Mouse (Mus musculus): ENCODE data around the gene Tsg101. TPM values are rescaled to one million over a fixed set of nuclear protein-coding genes. Genes with fewer than 3 reads are reported as not detected.
"Not testable (repeated sequence)": the region's sequence is repeated elsewhere in the genome, so short reads cannot be mapped to it uniquely, and the experiment has no call there.

Gene Tsg101
- total and polyA plus RNA-seq, 2 experiments from 2014 or later, result 105 to 279 TPM

DNA sequence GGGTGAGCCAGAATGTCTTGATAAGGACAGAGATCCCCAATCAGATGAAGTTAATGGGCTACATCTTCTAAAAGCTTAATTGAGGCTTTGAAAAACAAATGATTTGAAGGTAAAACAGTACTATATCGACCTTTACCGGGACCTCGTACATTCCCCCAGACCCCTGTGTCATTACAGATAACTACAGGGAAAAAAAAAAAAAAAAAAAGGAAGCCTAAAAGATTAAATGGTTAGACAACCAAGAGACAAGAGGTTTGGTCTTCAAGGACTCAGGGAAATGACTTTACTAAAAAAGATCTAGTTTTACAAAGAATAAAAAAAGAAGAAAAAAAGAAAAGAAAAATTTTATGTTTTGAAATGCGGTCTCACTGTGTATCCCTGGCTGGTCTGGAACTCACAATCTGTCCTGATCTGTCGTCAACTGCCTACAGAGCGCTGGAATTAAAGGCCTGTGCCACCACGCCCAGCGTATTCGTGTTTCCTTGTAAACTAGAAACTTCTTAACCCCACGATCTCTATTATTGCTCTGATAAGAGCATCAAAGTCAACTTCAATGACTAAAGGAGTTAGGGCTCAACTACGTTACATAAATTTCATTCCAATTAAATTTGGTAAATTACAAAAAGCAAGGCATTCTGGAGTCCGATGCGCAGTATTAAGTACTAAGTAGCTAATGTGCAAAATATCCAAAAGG lies 944 bp downstream of the Tsg101 start:
- WGBS, result 20% methylated on average over 13 of the region's 13 CpGs

DNA sequence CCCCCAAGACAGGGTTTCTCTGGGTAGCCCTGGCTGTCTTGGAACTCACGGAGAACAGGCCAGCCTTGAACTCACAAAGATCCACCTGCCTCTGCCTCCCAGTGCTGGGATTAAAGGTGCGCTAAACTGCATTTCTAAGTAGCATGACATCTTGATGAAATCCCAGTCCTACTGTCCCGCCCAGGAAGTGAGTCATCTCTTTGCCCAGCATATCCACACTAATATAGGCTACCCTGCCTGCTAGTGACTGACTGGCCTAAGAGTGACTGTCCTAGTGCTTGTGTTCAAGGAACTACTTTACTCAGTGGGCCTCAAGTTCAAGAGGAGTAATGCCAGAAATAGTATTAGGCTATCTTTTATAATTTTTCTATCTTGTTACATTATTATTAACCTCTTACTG lies 3.4 kb downstream of the Tsg101 start:
- ATAC-seq (no peak), DNase-seq (ENCODE audit: low spot score) (no peak)
- H3K36me3 ChIP-seq (ENCODE audit: insufficient read depth, low read length), result peaks cover 14% of the 10 kb centered on the region; the same call in 1 of the 2 replicates
- no peaks in the 10 kb centered on the region for H3K4me1 ChIP-seq (ENCODE audit: insufficient read depth, low read length)
- H3K9ac ChIP-seq (replicated peaks; ENCODE audit: low read length), result no peak overlapping the region
- H3K9me3 ChIP-seq (ENCODE audit: low read length), result no peaks in the 10 kb centered on the region
- no peaks in the 10 kb centered on the region for H3K27me3 ChIP-seq (ENCODE audit: insufficient read depth, low read length)
- TF ChIP-seq CTCF (IDR thresholded peaks at IDR 0.05; ENCODE audit: low read depth), result no peak
- H3K4me3 ChIP-seq (ENCODE audit: low read length), result no peak overlapping the region
- H3K4me2 ChIP-seq (ENCODE audit: low read depth, low read length), result no peak overlapping the region
- WGBS, result 93% methylated on average over 3 of the region's 3 CpGs
- no peak overlapping the region for H3K27ac ChIP-seq

More for the DNA sequence above, 944 bp downstream of the Tsg101 start:
- no peaks in the 10 kb centered on the region; the same call in 1 of the 2 replicates for H3K36me3 ChIP-seq (ENCODE audit: insufficient read depth, low read length)
- no peak for TF ChIP-seq CTCF (IDR thresholded peaks at IDR 0.05; ENCODE audit: low read depth)
- DNase-seq (ENCODE audit: low spot score), result peak; percentile 18
- H3K27ac ChIP-seq, result peak overlapping the region; percentile 95
- ATAC-seq, result no peak
- H3K4me3 ChIP-seq (ENCODE audit: low read length), result peak overlapping the region; percentile 81
- H3K9ac ChIP-seq (replicated peaks; ENCODE audit: low read length), result peak overlapping the region; percentile 89
- H3K27me3 ChIP-seq (ENCODE audit: insufficient read depth, low read length), result no peaks in the 10 kb centered on the region
- no peaks in the 10 kb centered on the region for H3K4me1 ChIP-seq (ENCODE audit: insufficient read depth, low read length)
- no peaks in the 10 kb centered on the region for H3K9me3 ChIP-seq (ENCODE audit: low read length)
- H3K4me2 ChIP-seq (ENCODE audit: low read depth, low read length), result peak overlapping the region; percentile 77

DNA sequence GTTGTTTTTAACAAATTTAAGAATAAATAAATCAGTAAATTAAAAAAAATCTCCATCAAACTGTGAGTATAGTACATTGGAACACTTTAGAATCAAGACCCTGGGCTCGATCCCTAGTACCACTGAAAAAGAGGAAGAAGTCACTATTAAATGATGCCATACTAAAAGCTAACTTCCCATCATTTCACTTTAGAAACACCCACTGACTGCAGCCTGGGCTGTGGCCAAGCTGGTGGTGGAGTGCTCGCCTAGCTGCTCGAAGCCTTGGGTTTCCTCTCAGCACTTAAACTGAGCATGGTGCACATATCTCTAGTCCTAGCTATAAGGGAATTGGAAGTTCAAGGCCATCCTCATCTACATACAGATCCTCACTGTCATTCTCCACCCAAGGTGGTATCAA lies 8.5 kb downstream of the Tsg101 start:
- Histone ChIP-seq H3K36me3 (ENCODE audit: insufficient read depth, low read length) (peaks cover 53% of the 10 kb centered on the region), H3K4me1 (ENCODE audit: insufficient read depth, low read length) (no peaks in the 10 kb centered on the region), H3K4me3 (ENCODE audit: low read length) (no peak overlapping the region), H3K4me2 (ENCODE audit: low read depth, low read length) (no peak overlapping the region), H3K9me3 (ENCODE audit: low read length) (no peaks in the 10 kb centered on the region), H3K27ac (no peak overlapping the region), H3K27me3 (ENCODE audit: insufficient read depth, low read length) (no peaks in the 10 kb centered on the region), H3K9ac (replicated peaks; ENCODE audit: low read length) (no peak overlapping the region)
- ATAC-seq (no peak), DNase-seq (ENCODE audit: low spot score) (no peak)
- TF ChIP-seq CTCF (IDR thresholded peaks at IDR 0.05; ENCODE audit: low read depth), result no peak
- WGBS, result 97% methylated on average over 3 of the region's 3 CpGs

- H3K9me3 ChIP-seq (ENCODE audit: low read length), result no peaks in the 10 kb centered on the region
- H3K9ac ChIP-seq (replicated peaks; ENCODE audit: low read length), result no peak overlapping the region
- TF ChIP-seq CTCF (IDR thresholded peaks at IDR 0.05; ENCODE audit: low read depth), result no peak
- H3K27ac ChIP-seq, result no peak overlapping the region
- peaks cover 28% of the 10 kb centered on the region for H3K36me3 ChIP-seq (ENCODE audit: insufficient read depth, low read length)
- H3K4me3 ChIP-seq (ENCODE audit: low read length), result no peak overlapping the region
- H3K4me1 ChIP-seq (ENCODE audit: insufficient read depth, low read length), result no peaks in the 10 kb centered on the region
- H3K27me3 ChIP-seq (ENCODE audit: insufficient read depth, low read length), result no peaks in the 10 kb centered on the region
- no peak for DNase-seq (ENCODE audit: low spot score)
- no peak overlapping the region for H3K4me2 ChIP-seq (ENCODE audit: low read depth, low read length)
- ATAC-seq, result no peak
- WGBS, result 93% methylated on average over 3 of the region's 3 CpGs
Observed at GRCm38 (mm10) chr7:46899343-46899742, 20.4 kb downstream of the Tsg101 start.

DNA sequence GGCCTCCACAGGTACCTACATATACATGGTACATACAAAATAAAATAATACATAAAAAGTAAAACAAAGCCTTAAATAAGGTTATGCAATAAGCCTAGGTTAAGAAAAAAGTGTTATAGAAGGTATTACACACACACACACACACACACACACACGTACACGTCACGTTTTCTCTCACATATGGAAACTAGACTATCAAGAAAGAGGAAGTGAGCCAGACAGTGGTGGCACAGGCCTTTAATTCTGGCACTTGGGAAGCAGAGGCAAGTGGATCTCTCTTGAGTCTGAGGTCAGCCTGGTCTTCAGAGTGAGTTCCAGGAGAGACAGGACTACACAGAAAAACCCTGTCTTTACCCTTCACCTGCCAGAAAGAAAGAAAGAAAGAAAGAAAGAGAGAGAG lies 24.3 kb downstream of the Tsg101 start:
- peaks cover 55% of the 10 kb centered on the region for H3K36me3 ChIP-seq (ENCODE audit: insufficient read depth, low read length)
- H3K4me3 ChIP-seq (ENCODE audit: low read length), result no peak overlapping the region
- DNase-seq (ENCODE audit: low spot score) (no peak), ATAC-seq (no peak)
- no peaks in the 10 kb centered on the region for H3K4me1 ChIP-seq (ENCODE audit: insufficient read depth, low read length)
- 88% methylated on average over 3 of the region's 3 CpGs for WGBS
- H3K4me2 ChIP-seq (ENCODE audit: low read depth, low read length), result no peak overlapping the region
- TF ChIP-seq CTCF (IDR thresholded peaks at IDR 0.05; ENCODE audit: low read depth), result no peak
- H3K27me3 ChIP-seq (ENCODE audit: insufficient read depth, low read length), result no peaks in the 10 kb centered on the region
- H3K9ac ChIP-seq (replicated peaks; ENCODE audit: low read length), result no peak overlapping the region
- no peak overlapping the region for H3K27ac ChIP-seq
- H3K9me3 ChIP-seq (ENCODE audit: low read length), result no peaks in the 10 kb centered on the region

GRCm38 (mm10) chr7:46883304-46883703 lies 36.5 kb downstream of the Tsg101 start:
- TF ChIP-seq CTCF (IDR thresholded peaks at IDR 0.05; ENCODE audit: low read depth), result no peak
- H3K4me2 ChIP-seq (ENCODE audit: low read depth, low read length), result no peak overlapping the region
- DNase-seq (ENCODE audit: low spot score) (no peak), ATAC-seq (no peak)
- H3K4me1 ChIP-seq (ENCODE audit: insufficient read depth, low read length), result no peaks in the 10 kb centered on the region
- H3K36me3 ChIP-seq (ENCODE audit: insufficient read depth, low read length), result peaks cover 10% of the 10 kb centered on the region
- no peaks in the 10 kb centered on the region for H3K27me3 ChIP-seq (ENCODE audit: insufficient read depth, low read length)
- 85% methylated on average over 3 of the region's 3 CpGs for WGBS
- H3K4me3 ChIP-seq (ENCODE audit: low read length), result no peak overlapping the region
- H3K9me3 ChIP-seq (ENCODE audit: low read length), result no peaks in the 10 kb centered on the region
- H3K9ac ChIP-seq (replicated peaks; ENCODE audit: low read length), result no peak overlapping the region
- no peak overlapping the region for H3K27ac ChIP-seq

DNA sequence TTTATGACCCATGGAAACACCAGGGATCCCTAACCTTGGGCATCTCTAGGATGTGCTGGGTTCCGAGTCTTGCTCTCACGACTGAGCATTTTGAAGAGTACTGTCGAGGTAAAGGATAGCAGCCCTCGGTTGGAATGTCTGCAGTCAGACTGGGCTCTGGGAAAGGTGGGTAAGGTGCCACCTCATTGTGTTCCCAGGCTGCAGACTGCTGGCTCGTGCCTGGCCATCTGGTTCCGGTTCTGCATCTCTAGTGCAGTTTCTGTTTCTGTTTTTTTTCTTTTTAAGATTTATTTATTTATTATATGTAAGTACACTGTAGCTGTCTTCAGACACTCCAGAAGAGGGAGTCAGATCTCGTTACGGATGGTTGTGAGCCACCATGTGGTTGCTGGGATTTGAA lies 37.8 kb downstream of the Tsg101 start:
- H3K9ac ChIP-seq (replicated peaks; ENCODE audit: low read length); DNase-seq (ENCODE audit: low spot score); H3K27ac ChIP-seq; ATAC-seq; H3K36me3 ChIP-seq (ENCODE audit: insufficient read depth, low read length); H3K4me2 ChIP-seq (ENCODE audit: low read depth, low read length); H3K9me3 ChIP-seq (ENCODE audit: low read length); H3K4me1 ChIP-seq (ENCODE audit: insufficient read depth, low read length); H3K4me3 ChIP-seq (ENCODE audit: low read length); H3K27me3 ChIP-seq (ENCODE audit: insufficient read depth, low read length): not testable (repeated sequence)
- WGBS, result 90% methylated on average over 6 of the region's 8 CpGs
